Mouse (Mus musculus) cerebellum, postnatal 36 days (tissue): ENCODE results near the gene Ppp4c.
"Not testable (repeated sequence)": the region's sequence is repeated elsewhere in the genome, so short reads cannot be mapped to it uniquely, and the experiment has no call there.

Experiments used
- DNase-seq, 2 experiments: peaks; one replicate each; pipeline ENCODE4 v3.0.0; 2021 to 2022; ENCODE audit warnings: mixed read lengths in 2 of 2

Gene Ppp4c

DNA sequence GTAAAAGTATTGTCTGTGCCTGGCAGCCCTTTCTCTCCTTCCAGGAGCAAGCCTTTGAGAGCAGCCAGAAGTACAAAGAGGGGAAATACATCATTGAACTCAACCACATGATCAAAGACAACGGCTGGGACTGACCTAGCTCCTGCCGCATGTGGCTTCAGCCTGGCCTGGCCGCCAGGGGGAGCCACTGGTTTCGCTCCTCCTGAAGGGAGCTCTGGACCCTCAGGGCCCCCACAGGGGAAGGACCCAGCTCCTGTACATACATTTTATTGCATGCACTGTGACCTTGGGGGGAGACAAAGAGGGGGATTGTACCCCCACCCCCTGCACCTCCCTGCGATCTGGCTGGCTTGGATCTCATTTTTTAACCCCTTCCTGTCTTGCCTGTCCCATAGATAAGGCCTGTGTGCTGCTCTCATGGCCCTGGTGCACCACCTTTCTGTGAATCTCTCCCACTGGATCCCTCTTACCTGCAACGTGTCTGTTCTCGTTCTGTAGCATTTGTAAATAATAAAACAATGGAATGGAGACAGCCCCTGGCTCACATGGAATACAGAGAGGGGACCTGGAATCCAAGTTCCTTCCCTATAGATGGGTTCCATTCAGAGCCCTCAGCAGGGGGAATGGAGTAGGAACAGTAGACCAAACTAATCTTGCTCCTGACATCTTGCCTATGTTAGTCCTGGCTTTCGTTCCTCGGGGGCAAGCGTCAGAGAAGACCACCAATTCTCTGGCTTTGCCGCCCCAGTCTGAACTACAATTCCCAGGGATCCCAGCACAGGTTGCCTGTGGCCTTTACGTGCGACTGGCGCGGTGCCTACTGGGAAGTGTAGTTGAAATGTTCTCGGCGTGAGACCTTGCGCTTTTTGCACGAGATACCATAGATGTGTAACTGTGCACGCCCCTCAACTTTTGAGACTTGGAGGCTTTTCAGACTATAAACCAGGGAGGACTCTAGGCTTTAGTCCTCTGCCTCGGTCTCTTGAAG is 12.0 kb downstream of the Ppp4c start:
- peak; percentile 87 to 90 for DNase-seq

DNA sequence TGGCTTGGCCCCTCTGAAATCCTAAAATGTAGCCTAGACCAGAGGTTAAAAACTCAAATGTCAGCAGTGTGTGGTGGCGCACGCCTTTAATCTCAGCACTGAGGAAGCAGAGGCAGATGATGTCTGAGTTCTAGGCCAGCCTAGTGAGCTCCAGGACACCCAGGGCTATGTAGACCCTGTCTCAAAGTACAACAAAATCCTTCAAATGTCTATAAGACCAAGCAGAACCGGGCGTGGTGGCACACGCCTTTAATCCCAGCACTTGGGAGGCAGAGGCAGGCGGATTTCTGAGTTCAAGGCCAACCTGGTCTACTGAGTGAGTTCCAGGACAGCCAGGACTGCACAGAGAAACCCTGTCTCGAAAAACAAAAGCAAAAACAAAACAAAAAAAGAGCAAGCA is 13.2 kb downstream of the Ppp4c start:
- not testable (repeated sequence) for DNase-seq

DNA sequence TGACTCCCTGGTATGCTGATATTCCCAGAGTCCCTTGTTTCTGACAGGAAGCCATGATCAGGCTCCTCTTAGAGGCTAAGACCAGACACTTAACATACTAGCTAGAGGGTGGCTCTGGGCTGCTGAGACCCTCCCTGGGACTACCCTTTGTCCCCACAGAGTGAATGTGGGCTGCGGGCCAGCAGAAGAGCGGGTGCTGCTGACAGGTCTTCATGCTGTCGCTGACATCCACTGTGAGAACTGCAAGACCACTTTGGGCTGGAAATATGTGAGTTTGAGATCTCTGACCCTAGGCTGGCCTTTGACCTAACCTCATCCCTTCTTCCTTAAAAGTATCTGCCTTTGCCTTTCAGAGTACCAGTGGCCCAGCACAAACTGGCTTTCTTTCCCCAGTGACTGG is 14.1 kb downstream of the Ppp4c start:
- no peak for DNase-seq

DNA sequence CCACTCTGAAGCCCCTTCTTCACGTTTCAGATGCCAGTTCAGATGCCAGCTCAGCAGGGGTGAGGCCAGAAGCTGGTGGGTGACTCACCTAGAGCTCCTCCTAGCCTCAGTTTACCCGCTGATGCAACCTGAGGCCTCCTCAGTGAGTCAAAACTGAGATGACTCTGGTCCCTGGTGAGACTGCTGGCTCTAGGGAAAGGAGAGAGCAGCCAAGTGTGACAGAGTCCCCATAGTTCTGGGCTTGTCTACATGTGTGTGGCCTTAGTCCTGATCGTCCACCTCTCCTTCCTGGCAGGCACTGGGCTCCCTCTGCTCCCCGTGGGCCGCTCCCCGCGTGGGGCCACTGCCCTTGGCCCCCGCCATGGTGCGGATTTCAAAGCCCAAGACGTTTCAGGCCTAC is 14.8 kb downstream of the Ppp4c start:
- peak; percentile 42 to 48 for DNase-seq

DNA sequence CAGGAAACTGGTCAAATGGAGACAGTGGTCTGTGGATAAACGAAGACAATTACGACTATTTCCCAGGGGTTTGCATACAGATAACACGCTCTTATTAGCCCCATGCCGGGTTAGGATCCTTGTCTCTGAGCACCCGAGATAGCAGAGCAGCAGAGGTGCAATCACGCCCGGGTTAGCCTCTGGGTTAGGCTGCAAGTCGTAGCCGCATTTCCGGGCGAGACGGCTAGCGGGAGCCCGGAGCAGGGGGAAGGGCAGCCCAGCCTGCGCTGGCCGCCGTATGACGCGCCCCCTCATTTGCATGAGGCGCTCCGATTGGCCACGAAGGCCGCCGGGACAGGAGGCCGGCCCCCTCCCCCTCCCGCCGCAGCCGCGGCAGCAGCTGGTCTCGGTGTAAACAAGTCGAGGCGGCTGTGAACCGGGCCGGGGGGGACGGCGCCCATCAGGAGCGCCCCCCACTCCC is 15.7 kb downstream of the Ppp4c start, which contains the start of gene Ypel3:
TSS of gene Ypel3 (plus strand) at position 358 of the 460 bp plus-strand sequence.
- peak; percentile 92 to 98 for DNase-seq

DNA sequence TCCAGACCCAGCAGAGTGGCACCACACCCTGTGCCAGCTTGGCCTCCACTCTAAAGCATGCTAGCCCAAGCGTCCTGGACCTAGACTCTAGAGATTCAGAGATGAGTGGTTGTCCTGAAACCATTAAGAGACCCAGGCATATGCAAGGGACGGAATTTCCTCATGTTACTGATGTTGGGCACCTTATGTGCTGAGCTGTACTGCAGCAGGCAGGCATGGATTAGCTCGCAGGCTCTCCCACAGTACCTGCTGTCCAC is 16.4 kb downstream of the Ppp4c start:
- no peak for DNase-seq

DNA sequence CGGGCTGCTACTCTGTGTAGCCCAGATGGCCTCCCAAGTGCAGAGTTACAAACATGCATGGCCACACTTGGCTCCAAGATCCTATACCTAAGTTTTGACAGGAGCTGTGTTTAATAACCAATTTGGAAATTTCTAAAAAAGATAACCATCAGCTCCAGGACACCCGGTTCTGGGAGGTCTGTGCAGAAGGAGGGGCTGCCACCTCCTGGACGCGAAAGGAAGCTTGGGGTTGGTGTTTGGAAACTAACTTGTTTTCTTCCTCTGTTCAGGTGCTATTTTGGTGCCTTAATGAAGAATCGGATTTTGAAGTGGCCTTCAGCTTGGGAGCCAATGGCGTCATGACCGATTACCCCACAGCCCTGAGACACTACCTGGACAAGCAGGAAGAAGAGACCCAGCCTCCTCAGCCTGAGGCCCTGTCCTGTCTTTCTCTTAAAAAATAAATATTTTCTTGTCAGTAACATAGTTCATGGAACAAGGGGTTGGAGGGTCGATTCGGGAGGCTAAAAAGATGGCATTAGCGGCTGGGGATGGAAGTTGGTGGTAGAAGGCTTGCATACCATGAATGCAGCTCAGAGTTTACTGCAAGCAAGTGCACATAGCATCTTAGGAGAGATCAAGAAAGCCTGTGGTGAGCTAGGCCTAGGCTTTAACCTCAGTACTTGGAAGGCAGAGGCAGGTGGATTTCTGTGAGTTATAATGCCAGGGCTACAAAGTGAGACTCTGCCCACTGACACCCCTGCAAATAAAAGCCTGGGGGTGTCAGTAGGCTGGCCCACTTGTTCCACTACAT is 16.9 kb downstream of the Ppp4c start:
- DNase-seq, result no peak

DNA sequence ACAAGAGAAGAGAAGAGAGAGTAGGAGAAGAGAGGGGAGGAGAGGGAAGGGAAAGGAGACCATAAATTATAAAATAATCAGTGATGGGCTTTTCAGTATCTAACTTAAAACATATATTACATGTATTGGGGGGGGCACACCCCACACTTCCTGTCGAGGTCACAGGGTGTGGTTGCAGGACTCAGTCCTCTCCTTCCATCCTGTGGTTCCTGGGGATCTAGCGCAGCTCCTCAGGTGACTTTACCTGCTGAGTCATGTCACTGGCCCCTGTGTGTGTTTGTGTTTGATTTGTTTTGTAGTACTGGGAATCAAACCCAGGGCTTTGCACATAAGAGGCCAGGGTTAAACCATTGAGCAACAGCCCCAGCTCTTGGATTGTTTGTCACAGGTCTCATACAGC is 17.8 kb downstream of the Ppp4c start:
- no peak for DNase-seq

DNA sequence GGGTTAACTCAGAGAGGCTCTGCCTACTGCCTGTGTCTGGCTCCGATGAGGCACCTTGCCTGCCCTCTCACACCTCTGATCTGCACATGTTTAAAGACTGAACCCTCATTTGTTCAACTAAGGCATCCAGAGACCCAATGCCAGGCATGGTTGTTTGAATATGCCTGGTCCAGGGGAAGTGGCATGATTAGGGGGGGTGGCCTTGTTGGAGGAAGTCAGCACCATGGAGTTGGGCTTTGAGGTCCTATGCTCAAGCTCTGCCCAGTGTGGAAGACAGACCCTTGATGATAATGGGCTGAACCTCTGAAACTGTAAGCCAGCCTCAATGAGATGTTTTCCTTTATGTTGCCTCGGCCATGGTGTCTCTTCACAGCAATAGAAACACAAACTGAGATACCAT is 18.9 kb downstream of the Ppp4c start:
- no peak for DNase-seq

DNA sequence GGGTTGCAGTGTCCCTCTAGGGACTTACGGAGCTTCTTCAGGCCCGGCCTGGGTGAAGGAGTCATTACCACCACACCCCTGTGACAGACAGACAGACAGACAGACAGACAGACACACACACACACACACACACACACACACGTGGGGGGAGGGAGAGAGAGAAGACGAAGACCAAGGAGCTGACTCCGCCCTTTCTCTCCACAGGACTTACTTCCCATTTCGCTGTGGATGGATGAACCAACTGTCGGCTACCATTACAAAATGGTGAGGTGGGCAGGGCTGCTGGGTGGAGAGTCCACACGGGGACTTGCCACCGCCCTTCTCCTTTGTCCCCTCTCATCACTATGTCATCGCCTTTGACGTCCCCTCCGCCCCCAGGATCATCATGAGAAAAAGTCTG is 21.5 kb downstream of the Ppp4c start:
- no peak for DNase-seq

DNA sequence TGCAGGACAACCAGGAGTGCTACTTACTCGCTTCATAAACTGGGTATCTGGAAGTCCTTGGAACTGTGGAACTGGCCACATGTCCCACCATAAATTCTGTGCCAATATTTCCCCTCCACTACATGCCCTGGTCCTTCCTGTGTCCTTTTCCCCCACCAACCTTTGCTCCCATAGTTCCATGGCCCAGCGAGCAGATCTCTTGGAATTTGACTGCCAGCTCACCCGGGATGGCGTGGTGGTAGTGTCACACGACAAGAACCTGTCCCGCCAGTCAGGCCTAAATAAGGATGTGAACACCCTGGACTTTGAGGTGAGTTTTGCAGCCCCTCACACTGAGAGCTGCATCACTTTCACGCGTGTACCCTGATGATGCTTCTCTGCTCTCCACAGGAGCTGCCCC is 25.3 kb downstream of the Ppp4c start:
- DNase-seq, result no peak

DNA sequence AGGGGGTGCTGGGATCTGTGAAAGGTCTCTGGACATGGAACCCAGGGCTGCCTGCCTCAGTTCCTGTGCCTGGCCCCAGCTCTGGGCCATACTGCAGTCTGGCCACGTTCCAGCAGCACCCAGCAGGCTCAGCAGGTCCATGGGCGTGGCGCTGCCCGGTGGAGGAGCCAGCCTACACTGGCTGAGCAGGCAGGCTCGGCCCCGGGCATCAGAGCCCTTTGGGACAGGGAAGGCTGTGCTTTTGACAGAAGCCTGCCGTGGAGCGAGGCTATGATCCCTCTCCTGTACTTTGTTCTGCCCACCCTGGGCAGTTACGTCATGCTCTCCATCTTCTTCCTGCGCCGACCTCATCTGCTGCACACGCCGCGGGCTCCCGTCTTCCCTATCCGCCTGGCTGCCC is 26.1 kb downstream of the Ppp4c start, which contains the start of gene Gdpd3:
TSS of gene Gdpd3 (plus strand) at position 134 of the 400 bp plus-strand sequence.
- no peak for DNase-seq

DNA sequence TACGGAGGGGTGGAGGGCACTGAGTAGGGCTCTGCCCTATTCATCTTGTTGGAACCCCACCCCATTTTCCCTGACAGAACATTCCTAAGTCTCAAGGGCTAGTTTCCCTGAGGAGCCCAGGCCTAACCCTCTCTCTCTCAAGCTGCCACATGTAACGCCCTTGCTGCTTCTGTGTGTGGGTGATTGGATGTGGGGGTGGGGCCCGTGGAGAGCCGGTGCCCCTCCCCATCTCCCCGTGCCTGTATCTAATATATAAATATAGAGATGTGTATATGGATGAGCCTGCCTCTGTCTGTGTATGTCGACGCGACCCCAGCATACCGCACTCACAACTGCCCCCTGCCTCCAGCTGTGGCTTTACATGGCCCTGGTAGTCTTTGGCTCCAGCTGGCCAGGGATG is 26.8 kb downstream of the Ppp4c start:
- DNase-seq, result no peak

DNA sequence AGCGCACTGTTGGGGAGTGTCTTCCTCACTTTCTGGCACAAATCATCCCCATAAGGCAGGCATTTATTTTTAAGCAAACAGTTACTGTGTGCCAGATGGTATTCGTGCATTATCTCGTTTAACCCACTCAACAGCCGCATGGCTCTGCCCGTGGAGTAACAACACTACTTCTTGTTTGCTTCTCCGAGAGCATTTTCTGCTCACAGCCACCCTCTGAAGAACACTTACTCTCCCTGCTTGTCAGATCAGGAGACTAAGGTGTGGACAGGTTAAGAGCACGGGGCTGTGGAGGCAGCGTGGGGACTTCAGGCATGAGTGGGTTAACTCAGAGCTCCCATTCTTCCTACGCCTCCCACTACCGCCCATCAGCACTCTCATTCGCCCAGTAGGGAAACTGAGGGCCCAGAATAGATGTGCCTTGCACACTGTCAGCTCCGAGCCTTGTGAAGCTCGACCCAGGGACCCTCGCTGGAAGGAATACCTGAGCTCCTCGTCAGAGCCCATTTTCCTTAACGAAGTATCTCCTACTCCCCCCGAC is 29.8 kb downstream of the Ppp4c start:
- DNase-seq, result no peak

DNA sequence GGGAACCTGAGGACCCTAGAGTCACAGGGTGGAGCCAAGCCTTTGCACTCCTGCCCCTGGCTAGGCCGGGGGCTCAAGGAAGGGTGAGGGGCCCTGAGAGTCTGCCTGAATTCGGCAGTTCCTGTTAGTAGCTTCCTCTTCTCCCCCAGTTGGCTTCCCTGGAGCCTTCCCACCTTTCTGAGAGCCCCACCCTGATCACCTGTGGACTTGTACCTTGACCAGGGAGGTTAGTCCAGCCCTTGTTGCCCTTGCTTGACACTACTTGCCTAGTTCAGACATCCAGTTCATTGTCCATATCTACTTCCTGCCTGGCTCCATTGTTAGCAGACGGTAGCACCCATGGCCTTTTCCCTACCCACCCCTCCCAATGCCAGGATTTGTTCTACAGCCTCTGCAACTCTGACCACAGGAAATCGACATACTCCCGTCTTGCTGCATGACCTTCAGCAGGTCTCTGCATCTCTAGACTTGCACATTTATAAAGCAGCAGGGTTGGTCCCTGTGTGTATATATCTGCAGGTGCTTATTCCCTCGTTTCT is 30.7 kb downstream of the Ppp4c start:
- no peak for DNase-seq

DNA sequence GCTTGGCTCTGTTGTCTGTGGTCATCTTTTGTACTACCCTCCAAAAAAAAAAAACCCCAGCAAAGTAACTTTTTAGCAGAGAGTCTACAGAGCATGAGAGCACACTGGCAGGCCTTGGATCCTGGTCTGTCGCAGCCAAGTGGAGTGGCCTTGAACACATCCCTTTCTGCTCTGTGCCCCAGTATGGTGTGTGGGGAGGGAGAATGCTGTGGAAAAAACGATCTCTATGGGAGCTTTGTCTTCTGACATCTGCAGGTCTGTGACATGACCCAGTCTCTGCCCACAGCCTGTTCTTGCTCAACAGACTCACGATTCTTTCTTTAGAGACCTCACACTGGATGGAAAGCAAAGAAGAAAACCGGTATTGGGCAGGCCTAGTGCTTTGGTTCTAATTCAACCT is 31.3 kb downstream of the Ppp4c start:
- DNase-seq, result no peak

DNA sequence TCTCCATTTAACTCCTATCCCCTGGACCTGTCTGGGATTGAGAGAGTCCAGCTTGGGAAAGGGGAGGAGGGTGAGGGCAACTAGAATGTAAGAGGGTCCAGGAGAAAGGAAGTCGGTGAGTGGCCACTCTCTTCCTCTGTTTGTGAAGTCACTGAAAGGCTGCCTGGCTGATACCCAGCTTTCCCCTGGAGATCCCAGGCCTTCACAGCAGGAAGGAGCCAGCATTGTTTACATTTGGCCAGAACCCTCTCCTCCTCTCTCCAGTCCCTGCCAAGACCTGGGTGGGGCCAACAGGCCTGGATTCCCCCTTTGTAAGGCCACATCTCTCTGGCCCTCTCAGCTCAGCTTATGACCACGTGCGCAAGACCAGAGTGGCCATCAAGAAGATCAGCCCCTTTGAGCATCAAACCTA is 31.9 kb downstream of the Ppp4c start:
- DNase-seq, result peak; percentile 68 to 69

DNA sequence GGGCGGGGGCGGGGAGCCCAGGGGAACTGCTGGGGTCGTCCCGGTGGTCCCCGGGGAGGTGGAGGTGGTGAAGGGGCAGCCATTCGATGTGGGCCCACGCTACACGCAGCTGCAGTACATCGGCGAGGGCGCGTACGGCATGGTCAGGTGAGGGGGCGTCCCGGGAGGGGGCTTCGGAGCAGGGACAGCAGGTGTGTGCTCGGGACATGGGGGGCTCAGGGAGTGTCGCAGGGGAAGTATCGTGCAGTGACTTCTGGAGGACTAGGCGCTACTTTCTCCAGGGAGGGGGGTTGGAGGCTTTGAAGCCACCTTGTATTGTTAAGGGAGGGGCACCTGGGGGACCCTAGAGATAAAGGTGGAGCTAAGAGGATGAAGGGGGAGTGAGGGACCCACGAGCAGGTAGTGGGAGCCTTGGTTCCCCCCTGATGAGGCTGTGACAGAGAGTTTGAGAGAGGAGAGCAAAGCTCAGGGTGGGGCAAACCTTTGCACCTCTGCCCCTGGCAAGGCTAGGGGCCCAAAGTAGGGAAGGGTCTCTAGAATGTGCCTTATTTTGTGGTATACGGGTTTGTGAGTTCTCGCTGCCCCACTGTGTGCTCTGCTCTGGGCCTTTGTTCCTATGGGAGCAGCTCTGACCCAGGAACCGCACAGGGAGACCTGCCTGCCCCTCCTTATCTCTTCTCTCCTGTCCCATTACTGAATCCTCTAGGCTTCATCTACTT is 32.5 kb downstream of the Ppp4c start:
- no peak for DNase-seq

DNA sequence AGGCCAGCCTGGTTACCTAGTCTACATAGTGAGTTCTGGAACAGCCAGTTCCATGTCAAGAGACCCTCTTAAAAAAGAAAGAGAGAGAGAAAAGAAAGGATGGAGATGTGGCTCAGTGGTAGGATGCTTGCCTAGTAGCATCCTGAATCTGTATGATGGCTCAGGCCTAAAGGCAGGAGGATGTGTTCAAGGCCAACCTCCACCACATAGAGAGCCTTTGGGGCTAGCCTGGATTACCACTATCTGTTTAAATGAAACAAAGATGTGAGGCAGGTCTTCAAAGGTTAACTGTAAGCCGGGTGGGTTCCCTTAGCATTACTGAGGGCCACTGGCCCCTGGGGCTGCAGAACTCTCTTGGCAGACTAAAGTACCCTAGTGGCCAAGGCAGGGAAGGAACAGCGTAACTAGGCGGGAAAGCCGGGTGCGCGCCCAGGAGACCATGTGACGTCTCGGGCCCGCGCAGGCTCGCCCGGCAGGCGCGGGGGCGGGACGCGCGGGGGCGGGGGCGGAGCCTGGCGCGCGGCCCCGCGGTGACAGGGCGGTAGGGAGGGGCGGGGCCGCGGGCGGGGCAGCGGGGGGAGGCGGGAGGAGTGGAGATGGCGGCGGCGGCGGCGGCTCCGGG is 33.1 kb downstream of the Ppp4c start, which contains the start of gene Mapk3:
TSS of gene Mapk3 (plus strand) at position 552 of the 622 bp plus-strand sequence.
- peak; percentile 87 to 89 for DNase-seq

DNA sequence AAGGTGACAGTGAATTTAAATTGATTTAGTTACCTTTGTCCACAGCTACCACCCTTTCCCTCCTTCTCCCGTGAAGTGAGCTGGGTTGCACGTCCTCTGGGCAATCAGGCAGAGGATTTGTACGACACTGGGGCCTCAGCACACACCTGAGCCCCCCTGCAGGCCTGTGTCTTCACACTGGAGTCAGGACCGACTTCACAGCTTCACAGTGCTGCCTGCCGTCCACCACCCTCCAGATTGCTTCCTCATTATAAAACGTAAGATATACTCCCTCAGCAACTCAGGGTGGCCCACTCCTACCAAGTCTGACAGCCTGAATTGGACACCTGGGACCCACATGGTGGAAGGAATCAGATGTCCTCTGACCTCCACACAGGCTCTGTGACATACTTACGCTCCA is 33.8 kb downstream of the Ppp4c start:
- no peak for DNase-seq

DNA sequence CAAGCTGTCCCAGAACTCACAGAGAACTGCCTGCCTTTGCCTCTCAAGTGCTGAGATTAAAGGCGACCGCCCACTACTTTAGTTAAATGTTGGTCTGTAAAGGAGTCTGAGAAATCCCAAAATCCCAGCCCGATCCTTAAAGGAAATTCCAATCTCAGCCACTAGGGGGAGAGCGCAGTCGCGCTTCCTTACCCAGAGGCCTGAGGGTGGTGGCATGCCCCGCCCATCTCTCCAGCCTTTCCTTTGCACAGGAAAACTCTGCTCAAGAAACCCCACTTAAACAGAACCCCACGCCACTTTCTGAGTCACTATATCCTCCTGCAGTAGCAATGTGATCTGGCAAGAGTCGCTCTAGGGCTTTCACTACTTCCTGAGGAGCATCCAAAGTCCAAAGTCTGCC is 37.4 kb downstream of the Ppp4c start:
- DNase-seq, result peak; percentile 80 to 85
